Mouse (Mus musculus) CD4-positive, CD25-positive, alpha-beta regulatory T cell, adult 2 months (primary cell): Measurements from ENCODE around the gene Scarb2.
"Not testable (repeated sequence)": the region's sequence is repeated elsewhere in the genome, so short reads cannot be mapped to it uniquely, and the experiment has no call there.

Experiments
- DNase-seq: peaks from one replicate; pipeline ENCODE4 v3.0.0-alpha.2; 2012; ENCODE audit warnings: low read depth, low spot score

The Scarb2 gene

DNA sequence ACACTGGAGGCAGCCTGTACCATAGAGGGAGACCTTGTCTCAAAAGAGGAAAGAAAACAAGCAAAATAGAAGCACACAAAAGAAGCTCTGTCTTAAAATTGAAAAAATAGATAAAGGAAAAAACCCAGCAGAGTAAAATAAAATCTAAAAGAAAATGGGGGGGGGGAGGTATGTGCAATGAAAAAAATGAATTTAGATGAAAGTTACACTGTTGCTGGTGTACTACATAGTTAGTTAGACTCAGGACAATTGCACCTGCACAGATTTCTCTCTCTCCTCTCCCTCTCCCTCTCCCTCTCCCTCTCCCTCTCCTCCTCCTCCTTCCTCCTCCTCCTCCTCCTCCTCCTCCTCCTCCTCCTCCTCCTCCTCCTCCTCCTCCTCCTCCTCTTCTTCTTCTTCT lies at the start of gene Scarb2:
TSS of gene Scarb2 (minus strand) at position 101 of the 400 bp plus-strand sequence.
- DNase-seq = no peak

DNA sequence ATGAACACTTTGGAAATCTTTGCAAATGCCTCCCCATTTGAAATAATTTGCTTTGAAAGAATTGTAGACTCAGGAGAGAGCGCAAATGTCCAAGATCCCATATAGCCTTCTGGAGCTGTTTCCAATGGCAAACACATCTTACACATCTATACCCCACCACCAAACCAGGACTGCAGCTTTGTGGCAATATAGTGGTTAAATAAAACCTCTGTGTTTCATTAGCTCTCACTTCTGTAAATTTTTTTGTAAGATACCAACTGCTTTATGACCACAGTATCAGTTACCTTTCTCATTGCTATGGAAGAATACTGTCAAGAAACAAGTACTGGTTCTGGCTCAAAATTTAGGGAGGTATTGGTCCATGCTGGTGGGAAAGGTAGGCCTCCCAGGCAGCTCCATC lies 49.3 kb upstream of the Scarb2 start:
- no peak for DNase-seq

DNA sequence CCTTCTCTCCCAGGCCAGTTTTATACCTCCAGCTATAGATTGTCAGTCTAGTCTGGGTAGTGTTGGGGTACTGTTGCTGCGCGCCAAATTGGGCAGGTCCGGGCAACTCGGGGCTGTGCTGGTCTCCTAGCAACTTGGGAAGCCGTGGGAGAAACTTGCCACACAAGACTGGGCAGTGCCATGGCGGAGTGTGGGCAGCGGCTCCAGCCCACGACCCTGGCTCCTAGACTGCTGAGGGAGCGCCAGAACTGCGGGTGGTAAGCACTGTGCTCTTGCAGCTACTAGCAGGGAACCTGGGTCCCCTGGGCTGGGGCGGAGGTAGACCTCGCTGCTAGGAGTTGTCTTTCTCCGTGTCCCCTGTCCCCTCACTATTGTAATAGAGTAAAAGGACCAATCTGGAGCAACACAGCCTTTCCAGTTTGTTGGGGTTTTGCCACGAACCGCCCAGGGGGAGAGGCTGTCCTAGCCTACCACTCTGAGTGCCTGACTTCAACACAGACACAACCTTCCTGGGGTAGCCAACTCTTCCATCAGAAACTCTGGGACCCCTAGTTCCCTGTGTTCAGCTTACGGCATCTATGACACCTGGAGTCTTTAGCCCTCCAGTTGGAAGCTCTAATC lies 48.4 kb upstream of the Scarb2 start, which contains the start of gene Fam47e:
TSS of gene Fam47e (plus strand) at position 179 of the 621 bp plus-strand sequence.
- DNase-seq = no peak

DNA sequence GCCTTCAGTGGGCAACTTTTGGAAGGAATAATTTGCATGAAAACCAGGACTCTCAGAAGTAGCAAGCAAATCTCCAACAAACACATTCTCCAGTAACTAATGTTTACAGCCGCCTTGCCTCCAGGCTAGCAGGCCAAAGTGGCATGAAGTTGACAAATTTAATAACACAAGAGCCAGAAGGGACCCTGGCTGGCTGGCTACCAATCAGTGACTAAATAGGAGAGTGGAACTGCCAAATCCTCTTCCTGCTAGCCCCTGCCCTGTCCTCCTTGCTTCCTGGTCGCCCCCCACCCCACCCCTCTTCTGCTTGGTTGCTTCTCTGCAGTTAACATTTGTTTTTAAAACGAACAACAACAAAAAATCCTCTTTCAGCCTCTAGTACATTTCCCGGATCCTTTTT lies 47.8 kb upstream of the Scarb2 start:
- no peak for DNase-seq

DNA sequence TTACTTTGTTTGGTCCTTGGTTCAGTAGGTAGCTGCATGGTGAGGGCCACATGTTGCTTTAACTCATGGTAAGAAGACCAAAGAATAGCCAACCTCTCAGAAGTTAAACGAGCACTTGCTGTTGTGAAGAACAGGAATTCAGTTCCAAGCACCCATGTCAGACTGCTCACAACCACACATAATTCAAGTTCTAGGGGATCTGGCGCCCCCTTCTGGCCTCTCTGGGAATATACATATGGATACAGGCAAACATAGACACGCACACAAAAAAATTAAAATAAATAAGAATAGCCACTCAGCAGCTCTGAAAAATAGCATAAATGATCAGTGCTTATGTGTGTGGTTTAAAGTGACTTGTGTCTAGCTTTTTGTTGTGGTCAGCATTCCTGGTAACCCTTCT lies 47.3 kb upstream of the Scarb2 start:
- peak; percentile 37 for DNase-seq

DNA sequence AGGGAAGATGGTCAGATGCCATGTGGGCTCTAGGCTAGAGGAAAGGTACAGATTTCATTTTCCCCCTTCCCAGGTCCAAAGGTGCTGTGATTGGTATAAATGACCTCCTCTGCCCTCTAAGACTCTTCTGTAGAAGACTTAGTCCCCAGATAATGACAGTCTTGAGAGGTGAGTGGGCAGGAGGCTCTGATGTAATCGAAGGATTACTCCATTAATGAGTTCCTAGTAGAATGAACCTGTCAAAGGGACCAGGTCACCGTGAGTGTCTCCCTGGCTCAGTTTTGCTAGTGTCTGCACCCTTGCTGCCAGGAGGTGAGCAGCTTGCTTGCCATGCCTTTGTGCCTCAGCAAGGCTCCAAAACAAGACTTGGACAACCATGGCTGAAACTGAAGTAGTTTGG lies 46.0 kb upstream of the Scarb2 start:
- DNase-seq = no peak

DNA sequence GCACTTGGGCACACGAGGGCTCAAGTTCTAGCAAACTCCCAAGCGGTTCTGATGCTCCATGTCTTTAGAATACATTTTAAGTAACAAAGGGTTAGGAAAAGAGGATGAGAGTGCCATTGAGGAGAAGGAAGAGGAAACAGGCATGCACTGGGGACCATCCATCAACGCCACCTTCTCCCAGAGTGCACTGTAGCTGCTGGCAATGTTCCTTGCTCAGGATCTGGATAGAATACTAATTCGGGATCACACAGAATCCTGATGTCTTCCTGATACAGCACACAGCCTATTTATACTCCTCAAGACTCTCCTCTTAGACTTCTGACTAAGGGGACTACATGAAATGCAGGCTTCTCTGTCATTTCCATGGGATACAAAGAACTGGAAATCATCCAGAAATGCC lies 33.1 kb upstream of the Scarb2 start:
- no peak for DNase-seq

DNA sequence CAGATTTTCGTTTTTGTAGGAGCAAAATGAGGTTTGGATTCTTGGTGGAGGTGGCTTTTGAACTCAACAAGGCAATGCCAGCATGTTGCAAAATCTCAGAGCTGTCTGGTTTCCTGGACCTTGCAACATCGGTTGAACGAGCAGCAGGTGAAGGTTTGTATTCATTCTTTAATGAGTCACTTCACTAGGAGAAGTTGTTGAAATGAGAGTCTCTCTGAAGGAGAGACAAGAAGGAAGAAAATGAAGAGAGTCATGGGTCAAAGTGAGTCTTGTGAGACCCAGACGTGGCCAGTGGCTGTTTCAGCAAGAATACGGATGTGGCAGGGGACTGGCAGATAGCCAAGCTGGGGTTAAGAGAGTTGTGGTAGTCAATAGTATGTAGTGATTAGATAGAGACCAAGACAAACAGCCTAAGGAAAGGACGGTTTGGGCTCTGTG lies 18.2 kb upstream of the Scarb2 start:
- DNase-seq = no peak

DNA sequence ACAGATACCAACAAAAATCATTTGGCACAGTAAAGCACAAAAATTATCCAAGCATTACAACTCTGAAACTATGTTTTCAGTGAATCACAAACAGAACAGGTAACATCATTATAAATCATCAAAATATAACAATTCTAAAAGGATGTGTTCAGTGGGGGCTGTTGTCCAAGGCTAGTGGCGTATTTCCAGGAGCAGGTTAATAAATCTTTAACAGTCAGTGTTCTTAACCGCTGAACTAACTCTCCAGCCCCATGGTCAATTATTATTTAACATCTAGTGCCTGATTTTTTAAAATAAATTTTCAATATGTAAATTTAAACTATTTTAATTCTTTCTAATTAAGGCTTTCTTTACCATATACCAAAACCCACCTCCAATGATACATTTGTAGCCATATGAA lies 14.5 kb upstream of the Scarb2 start:
- DNase-seq = not testable (repeated sequence)

DNA sequence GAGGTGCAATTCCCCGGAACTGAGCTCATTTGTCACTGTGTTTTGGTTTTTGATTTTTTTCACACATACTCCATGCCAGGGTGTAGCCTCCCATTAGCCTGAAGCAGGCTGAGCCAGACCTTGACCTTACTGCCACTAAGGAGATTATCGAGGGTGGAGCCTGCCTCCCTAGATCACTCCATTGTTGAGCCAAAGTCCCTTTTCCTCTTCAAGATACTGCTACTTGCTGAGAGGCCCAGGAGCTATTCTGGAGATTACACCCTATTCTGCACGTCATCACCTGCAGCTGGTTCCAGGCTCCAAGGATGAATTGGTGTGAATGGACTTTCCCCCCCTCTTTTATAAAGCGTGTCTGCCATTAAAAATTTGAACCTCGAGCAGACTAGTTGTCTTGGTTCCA lies 5.4 kb upstream of the Scarb2 start:
- no peak for DNase-seq

DNA sequence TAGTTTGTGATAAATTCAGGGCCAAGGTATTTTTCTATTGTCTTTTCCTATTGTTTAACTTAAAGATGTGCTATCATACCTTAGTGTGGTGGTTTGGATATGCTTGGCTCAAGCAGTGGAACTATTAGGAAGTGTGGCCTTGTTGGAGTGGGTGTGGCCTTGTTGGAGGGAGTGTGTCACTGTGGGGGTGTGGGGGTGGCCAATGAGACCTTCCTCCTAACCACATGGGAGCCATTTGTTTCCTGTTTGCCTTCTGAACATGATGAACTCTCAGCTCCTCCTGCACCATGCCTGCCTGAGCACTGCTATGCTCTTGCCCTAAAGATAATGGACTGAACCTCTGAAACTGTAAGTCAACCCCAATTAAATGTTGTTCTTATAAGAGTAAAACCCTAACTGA lies 4.6 kb upstream of the Scarb2 start:
- DNase-seq = peak; percentile 44

DNA sequence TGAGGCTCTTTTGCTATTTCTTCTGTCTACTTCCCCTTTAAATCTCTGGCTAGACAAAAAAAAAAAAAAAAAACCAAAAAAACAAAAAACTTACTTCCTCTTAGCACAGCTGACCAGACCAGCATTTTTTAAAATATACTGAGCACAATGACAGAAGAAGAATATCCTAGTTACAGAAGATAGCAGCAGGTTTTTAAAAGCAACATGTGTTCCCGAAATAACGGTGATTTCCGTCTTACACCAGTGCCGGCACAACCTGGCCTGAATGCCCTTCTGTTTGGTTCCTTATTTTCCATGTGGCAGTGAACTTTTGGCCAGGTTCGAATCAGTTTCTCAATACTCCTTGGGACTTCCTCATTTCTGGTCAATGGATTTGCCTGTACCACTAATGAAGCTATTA lies 2.2 kb upstream of the Scarb2 start:
- DNase-seq = no peak

DNA sequence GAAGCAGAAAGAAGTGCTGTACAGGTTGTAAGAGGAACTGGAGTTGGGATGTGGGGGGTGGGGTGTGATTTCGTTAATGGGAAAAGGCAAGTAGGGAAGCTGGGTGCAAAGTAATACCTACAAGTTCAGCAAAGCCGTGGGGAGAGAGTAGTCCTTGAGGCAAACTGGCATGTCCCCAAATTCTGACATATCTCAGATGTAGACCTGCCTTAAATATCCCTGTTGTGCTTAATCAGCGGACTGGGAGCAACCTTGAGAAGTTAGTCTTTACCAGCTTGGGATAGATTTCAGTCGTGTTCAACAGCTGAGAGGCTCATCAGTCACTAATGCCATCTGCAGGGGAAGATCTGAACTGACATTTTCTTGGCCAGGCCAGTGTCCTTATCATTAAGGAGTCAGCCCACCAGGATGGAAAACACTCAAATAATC lies 318 bp downstream of the Scarb2 start:
- DNase-seq = peak; percentile 80

DNA sequence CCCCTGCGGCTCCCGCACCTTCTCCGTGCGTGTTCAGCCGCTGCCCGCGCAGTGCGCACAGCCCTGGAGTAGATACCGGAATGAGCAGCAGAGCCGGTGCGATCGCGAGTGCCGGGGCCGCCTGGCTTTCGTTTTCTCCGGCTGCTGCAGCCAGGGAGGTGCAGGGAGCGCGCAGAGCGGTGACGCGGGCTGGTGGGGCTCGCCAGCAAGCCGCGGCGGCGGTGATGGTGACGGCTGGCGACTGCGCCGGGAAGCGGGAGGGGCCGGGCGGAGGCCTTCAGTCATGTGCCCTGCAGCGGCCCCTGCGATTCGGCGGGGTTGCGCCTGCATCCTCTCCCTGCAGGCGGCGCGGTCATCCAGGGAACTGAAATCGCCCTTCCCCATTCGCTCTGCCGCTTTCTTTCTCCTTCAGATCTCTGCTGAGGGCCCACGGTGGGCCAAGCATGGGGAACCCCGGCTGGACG lies 1.2 kb downstream of the Scarb2 start:
- DNase-seq = peak; percentile 95

DNA sequence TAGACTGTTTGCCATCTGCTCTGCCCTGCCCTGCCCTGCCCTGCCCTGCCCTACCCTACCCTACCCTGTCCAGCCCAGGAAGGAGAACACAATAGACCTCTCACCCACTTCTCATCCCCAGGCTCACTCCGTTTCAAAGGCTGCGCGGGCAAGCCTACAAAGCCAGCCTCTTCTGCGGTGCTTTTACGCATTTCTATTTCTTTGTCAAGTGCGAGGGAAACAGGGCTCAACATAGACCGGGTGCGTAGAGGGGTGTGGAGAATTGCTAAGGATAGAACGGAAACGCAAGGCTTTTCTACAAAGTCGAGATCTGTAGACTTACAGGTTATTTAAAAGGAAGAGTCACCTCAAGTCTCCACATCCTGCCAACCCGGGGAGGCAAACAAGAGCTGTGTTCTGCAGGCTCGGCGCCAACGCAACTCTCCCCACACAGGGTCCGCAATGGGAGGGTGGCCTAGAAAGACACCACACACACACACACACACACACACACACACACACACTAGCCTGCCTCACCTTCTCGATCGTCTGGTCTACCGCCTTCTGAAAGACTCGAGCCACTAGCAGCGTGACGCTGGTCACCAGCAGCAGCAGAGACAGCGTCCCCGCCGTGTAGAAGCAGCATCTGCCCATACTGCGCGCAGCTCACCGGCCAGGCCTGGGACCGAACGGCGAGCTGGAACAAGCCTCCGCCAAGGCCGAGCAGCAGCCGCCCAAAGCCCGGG lies 1.8 kb downstream of the Scarb2 start:
- DNase-seq = peak; percentile 76

DNA sequence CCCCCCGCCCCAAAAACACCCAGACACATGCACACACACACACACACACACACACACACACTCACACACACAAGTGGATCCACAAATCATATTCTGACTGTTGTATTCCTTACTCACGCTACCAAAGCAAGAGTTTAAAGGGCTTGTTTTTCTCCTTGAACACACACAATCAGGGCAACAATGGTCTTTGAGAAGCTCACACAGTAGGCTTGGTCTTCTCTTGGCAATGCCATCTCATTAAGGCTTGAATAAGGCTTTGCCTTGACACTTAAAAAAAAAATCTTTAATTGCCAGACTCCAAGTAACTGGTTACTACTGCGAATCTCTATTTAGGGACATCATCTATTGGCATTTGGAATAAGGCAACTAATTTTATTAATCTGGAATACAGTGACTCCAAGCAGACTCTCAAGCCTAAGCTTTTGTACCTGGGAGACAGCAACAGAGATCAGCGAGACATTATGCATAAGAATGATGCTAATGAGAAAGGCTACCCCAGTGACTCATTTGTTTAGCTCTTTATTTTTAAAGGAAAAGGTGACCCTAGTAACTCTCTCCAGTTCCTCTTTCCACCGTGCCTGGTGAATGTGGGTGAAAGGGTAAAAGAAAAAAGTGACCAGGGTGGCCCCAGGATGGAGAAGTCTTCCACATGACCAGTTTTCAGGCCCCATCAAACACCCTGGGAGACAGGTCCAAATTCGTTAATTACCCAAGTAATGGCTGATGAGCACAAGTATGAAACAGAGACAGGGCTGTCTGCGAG lies 2.6 kb downstream of the Scarb2 start:
- no peak for DNase-seq

DNA sequence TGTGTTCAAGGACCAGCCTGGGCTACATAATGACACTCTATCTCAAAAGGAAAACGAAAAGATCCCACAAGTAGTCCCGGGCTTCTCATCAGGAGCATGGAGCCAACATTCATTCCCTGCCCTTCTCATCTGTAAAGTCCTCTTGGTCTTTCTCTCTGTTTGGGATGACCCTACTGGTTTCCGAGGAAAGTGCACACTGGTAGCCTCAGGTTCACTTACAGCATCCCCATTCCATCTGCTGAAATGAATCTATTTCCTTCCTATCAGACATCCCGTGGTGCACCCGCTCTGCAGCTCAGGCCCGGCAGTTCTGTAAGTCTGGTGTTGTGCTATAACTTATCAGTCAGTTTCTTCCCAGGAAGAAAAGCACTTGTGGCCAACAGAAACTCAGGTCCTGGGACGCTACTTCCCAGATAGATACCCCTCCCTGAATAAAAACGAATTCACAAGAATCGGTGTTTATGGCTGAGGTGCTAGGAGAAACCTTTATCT lies 3.2 kb downstream of the Scarb2 start:
- no peak for DNase-seq

DNA sequence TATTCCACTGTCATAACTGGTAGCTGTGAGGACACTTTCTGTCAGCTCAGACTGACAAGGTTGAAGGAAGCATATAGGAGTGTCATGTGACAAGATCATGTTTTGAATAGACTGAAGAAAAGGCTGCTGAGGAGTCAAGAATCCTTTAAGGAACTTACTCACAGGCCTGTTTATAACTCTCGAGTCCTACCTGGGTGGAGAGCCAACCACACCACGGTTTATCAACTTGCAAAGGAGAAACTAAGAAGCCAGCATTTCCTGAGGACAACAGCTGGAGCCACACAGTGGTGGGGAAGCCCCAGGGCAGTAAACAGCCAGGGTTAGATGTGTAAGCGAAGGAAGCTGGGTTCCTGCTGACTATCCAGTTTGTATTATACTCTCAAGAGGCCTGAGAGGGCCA lies 7.3 kb downstream of the Scarb2 start:
- DNase-seq = peak; percentile 67

DNA sequence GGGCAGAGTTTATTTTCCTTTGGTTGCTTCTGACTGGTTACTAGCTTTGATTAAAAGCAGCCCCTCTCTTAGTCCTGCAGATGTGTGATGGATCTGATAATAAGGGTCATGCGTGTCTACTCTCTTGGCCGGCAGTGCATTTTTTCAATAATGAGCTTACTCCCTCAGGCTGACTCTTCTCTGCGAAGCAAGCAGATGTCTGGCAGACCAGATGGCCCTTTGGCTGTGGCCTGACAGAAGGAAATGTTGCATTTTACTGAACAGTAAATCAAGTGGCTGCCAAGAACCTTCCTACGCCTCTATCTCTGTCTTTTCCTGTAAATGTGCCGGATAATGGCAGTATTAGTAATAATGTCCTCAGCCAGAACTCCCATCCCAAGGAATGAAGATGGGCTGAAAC lies 8.0 kb downstream of the Scarb2 start:
- no peak for DNase-seq

DNA sequence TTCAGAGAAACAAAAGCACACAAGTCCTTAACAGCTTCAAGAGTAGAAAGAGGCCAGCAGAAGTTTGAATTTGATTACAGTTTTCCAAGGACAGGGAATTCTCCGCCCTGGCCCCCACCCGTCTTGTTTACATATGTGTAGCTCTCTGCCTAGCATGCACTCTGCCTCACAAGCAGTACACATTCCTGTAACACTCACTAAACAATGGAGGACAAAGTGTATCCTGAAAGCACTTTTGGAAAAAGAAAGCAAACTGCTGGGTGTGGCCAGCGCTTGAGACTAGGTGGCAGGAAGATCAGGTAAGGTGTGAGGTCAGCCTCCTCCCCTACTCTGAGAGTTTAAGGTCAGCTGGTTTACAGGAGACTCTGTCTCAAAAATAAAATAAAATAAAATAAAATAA lies 8.4 kb downstream of the Scarb2 start:
- no peak for DNase-seq

DNA sequence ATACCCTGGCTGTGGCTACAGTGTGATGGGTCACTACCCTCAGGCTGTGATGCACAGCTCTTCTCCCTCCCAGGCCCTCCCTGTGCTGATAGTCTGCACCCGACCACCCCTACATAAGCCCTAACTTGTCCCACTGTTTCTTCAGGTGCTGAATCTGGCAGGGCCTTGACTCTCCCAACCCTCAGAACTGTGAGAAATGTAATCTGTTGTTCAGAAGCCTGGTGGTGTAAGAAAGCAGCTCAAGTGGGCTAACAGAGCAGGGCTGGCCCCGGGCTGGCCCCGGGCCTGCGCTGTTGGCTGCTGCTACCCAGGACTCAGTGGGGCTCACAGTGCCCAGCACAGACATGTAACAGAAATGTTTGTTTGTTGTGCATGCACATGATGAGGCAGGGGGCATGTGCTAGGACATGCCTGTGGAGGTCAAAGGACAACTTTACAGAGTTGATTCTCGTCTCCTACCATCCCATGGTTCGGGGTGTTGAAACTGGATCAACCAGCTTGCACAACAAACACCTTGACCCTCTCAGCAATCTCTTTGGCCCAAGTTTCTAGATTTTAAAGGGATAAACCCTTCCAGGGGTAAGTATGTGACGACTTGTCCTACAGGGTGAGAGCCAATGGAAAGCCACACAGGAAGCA lies 10.7 kb downstream of the Scarb2 start:
- no peak for DNase-seq

DNA sequence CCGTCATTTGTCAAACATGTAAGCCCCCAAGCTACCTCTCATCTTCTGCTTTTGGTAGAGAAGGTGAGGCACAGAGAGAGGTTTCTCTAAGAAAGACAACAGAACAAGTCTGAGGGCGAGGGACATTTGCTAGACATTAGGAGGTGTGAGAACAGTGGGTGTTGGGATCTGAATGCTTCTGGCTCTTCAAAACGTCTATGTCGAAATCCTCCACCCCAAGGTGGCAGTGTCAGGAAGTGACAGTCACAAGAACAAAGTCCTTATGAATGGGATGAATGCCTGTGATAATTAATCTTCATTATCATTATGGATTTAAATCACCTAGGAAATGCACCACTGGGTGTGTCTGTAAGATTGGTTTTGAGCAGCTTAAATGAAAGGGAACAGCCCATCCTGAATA lies 11.3 kb downstream of the Scarb2 start:
- no peak for DNase-seq
